Mouse (Mus musculus) left cerebral cortex, adult 8-10 months (tissue): ENCODE results near the gene Mt3. TPM values are rescaled to one million over a fixed set of nuclear protein-coding genes. Genes with fewer than 3 reads are reported as not detected.
"Not testable (repeated sequence)": the region's sequence is repeated elsewhere in the genome, so short reads cannot be mapped to it uniquely, and the experiment has no call there.

Experiments used
- DNase-seq, 2 experiments: peaks; one replicate each; pipeline ENCODE4 v3.0.0; 2022; ENCODE audit warnings: low spot score in 2 of 2
- total RNA-seq, 4 experiments: library from RNA; stranded (reverse); gene quantifications; 2 replicates each; pipeline ENCODE4 v1.2.4; 2022

The Mt3 gene
- total RNA-seq, 4 experiments from 2014 or later: 785 to 962 (median 864) TPM

DNA sequence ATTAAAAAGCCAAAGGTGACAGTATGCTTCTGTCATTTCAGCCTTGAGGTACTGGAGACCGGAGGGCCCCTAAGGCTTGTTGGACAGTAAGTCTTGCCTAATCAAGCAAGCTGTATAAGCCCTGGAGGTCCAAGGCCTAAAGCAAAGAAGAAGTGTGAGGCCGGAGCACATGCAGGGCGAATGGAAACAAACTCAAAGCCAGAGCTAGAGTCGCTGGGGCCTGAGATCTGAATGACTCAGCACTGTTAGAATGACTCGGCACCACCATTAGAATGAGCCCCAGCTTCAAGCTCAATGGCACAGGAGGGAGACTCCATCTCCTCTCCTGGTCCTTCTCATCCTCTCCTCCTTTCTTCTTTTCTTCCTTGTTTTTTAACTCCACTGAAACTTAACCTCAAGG is 1.5 kb upstream of the Mt3 start:
- DNase-seq: no peak

DNA sequence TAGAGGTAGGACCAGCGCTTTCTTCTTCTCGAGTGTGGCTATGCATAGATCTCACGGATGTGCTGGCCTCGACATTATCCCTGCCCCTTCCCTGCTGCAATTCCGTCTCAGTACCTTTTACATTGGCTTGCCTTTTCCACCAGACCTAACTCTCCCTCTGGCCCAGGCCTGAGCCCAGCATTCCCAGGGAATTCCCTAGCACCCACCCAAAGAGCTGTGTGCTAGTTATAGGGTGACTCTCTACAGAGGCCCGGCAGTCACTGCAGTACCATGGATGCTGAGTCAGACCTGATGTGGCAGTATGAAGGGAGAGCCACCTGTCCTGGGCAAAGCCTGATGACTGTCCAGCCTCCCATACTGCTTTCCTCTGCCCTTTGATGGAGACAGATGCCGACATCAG is 1.0 kb downstream of the Mt3 start:
- DNase-seq: peak; percentile 43 to 47

DNA sequence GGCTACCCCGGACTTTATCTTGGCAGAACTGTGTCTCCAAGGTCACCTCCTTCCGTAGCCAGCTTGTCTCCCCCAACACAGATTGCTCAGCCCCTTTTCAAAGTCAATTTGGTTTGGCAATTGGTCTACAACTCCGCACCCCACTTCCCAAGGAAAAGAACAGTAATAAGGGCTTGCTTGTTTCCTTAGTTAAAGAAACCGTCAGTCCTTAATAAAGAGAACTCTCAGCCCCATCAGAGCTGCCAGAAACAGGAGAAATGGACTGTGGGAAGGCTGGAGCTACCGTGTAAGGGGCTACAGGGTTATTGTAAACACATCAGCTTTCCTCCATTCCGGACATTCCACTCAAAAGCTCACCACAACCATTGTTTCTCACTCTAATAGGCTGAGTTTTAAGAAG is 2.1 kb downstream of the Mt3 start:
- peak in 1 of 2 experiments; percentile 35 for DNase-seq

DNA sequence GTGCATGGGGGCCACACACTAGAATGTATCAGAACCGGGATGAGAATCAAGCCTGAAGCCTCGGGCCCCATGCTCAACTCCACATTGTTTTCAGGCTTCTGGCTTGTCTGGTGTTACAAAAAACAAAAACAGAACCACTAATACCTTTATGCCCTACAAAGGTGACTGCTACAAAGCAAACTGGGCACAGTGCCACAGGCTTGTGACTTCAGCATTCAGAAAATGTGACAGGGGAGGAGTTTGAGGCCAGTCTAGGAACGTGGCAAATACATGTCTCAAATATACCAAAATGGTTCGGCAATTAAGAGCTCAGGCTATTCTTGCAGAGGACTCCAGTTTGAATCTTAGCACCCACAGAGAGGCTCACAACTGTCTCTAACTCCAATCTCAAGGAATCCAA is 3.7 kb downstream of the Mt3 start:
- DNase-seq: no peak

DNA sequence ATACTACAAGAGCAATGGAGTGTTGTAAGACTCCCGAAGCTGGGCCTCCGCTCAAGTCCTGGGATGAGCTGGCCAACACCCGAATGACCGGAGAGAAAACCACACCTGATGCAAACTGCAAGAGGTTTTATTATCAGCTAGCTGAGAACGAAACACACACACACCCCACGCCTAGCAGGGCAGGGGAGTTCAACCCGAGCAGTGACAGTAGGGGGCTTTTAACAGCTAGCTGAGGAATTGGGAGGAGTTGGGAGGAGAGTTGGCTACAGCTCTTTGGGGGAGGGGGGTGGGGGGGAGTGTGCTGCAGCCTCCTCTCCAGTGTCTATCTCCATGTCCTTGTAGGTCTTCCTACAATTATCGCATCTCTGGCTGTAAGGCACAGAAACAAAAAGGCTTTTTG is 13.4 kb downstream of the Mt3 start:
- DNase-seq: not testable (repeated sequence)

DNA sequence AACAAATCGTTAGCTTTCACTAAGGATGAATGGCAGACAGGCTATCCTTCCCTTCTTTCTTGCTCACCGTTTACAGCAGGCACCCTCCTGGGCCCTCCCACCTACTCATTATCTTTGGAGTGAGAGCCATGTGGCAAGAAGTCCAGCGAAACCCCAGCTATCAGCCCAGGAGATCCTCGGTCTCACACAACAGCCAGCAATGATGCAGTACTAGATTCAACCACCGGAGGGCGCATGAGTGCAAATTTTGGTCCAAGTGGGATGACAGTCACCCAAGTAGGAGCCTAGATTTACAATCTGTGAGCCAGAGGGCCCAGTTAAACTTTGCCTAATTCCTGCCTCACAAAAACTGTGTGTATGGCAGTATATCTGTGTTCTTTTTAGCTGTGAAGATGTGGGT is 14.8 kb downstream of the Mt3 start:
- DNase-seq: peak; percentile 75 to 98

DNA sequence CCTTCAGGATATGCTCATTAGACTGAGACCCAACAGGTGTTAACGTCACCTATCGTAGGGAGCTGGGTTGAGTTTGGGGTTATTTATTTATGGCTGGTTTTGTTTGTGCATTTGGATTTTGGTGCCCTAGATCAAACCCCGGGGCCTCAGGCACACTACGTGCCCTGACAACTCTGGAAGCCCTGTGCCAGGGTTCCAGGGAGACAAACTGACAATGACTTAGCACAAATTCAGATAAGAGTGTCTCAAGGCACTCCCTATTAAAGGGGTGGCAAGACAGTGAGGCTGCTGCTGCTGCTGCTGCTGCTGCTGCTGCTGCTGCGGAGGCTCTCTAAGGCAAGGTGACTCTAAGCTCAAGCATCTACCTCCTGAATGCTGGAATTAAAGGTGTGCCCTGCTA is 17.1 kb downstream of the Mt3 start:
- DNase-seq: no peak

DNA sequence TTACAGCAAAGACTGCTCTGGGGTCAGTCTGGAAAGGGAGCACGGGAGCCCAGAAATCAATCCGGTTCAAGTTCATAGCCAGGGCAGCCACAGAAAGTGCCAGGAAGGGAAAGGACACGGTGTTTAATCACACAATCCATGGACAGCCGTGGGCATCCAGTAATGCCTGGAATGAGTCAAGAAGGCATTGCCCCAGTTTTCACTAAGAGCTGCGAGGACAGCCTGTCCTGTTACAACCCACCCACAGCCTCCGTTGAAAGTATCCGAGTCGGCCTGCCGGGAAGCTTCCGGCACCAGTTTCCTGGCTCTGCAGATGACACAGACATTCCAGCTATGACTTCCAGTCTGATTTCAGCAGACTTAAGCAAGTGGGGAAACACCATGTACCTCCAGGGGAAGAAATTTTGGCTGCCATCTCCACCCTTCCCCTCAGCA is 18.9 kb downstream of the Mt3 start:
- no peak for DNase-seq

DNA sequence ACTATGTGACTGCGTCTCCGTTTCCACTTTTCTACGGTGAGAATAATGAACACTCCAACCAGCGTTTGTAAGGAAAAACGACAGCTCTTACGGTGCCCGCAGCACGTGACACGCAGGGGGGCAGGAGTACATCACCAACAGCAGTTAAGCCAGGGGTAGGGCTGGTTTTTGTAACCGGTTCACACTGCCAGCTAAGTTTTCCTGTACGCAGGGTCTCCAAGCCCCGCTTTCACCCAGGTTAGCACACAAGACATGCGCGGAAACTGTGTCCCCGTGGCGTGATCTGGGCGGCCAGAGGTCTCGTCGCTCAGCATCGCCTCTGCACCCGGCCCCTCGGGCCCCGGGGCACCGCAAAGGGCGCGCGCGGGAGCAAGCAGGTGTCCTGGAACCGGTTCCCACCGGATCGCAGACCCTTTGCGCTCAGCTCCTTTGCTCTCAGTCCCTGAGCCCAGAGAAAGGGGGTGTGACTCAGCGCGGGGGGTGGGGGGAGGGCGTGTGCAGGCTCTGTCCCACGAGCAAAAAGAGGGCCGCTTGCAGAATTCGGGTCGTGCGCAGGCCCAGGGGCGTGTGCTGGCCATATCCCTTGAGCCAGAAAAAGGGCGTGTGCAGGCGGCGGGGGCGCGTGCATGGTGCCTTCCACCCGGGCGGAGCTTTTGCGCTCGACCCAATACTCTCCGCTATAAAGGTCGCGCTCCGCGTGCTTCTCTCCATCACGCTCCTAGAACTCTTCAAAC is 19.8 kb downstream of the Mt3 start, which contains the start of gene Mt2:
Gene Mt2 (plus strand): TSS at position 590 of the 734 bp plus-strand sequence.
- peak; percentile 57 to 58 for DNase-seq

DNA sequence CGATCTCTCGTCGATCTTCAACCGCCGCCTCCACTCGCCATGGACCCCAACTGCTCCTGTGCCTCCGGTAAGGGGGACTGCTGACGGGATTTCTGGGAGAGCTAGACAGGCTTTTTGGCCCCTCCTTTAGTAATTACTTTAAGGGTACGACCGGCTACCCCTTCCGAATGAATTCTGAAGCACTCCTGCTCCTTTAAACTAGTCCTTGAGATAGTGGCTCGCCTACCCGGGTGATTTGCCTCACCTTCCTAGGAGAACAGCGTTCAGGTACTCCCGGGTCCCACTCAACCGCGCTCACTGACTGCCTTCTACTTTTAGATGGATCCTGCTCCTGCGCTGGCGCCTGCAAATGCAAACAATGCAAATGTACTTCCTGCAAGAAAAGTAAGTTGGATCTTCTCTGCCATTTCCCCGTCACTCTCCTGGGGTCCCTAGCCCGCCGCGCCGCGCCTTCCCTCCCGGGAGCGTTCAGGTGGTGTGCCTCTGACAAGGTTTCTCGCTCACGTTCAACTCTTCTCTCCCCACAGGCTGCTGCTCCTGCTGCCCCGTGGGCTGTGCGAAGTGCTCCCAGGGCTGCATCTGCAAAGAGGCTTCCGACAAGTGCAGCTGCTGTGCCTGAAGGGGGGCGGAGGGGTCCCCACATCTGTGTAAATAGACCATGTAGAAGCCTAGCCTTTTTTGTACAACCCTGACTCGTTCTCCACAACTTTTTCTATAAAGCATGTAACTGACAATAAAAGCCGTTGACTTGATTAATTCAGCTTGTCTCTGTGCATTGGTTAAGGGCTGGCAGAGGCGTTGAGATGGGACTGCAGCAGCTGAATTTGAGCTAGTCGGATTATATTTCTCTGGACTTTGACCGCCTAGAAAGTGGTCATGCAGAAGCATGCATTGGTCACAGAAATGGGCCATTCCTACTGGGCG is 20.7 kb downstream of the Mt3 start:
- DNase-seq: no peak

DNA sequence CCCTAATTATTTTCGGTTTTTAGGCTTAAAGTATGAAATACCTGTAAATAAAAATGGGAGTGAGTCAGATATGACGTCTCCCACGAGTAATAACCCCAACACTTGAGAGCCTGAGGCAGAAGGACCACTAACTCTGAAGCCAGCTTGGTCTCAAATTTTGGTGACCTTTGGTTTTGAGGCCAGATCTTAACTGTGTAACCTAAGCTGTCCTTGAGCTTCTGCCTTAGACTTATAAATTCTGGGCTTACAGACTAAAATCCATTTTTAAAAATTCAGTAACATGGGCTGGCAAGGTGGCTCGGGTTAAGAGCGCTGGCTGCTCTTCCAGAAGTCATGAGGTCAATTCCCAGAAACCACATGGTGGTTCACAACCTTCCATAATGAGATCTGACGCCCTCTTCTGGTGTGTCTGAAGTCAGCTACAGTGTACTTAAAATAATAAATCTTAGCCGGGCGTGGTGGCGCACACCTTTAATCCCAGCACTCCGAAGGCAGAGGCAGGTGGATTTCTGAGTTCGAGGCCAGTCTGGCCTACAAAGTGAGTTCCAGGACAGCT is 21.5 kb downstream of the Mt3 start:
- no peak for DNase-seq

DNA sequence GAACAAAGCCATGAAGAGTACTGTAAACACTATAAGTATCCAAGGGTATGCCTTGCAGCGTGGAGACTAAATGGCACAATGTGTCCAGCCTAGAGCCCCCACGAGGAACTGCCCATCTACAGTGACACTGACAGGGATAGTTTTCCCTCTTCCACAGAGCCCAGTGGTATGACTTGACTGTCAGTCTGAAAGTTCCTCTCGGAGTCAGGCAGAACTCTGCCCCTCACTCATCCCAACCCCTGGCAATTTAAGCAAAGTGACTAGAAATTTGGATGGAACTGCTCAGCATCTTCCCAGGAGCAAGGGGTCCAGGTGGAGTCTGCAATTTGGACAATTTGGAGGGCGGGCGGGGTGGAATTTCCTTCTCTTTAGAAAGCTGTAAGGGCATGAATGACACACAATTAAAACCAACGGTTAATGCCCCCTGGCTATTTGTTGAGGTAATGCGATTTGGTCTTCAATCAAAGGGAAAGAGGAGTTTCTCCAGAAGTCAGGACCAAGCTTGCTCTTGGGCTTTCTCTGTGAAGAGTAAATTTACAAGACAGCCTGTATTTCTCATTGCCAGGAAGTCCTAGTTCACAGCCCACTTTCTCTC is 22.3 kb downstream of the Mt3 start:
- no peak for DNase-seq

DNA sequence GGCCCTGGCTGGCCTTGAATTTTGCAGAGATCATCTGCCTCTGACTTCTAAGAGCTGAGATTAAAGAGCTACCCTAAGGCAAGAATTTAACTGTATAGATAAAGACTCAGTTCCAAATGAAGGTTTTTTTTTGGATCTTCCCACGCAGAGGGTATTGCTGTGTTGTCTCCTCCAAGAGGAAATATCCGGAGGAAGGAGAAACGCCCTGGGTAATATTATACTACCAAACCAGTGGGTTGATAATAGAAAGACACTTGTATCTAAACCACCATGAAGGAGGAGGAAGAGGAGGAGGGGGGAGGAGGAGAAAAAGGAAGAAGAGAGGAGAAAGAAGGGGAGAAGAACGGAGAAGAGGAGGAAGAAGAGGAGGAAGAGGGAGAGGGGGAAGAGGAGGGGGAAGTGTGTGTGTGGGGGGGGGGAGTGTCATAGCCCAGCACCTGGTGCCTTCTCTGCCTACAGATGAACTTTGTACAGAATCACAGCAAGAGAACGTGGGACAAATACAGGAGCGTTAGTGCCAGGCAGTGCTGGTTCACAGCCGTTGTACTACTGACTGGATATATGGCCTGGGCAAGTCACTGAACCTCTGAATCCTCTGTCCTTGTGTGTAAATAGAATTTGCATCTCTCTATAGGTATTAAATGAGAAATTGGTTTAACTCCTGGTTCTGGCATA is 25.4 kb downstream of the Mt3 start:
- DNase-seq: no peak

DNA sequence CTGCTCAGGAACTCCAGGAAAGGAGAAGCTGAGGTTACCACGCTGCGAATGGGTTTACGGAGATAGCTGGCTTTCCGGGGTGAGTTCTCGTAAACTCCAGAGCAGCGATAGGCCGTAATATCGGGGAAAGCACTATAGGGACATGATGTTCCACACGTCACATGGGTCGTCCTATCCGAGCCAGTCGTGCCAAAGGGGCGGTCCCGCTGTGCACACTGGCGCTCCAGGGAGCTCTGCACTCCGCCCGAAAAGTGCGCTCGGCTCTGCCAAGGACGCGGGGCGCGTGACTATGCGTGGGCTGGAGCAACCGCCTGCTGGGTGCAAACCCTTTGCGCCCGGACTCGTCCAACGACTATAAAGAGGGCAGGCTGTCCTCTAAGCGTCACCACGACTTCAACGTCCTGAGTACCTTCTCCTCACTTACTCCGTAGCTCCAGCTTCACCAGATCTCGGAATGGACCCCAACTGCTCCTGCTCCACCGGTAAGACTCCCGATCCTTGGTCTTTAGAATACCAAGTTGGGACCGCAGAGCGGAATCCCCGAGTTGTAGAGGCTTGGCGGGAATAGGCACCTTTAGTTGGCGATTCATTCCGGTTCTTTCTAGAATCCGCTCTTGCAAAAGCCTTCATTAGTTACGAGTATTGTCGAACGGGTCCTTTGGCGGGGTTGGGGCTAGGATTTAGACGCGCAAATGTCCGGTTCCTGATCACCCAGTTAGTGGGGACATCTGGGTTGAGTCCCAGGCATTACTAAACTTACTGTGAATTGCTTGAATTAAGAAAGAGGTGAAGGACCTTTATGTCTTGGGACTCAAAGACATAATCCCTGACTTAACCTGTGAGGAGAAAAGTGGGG is 26.7 kb downstream of the Mt3 start, which contains the start of gene Mt1:
Gene Mt1 (plus strand): TSS at position 226 of the 856 bp plus-strand sequence.
- peak; percentile 85 to 93 for DNase-seq

DNA sequence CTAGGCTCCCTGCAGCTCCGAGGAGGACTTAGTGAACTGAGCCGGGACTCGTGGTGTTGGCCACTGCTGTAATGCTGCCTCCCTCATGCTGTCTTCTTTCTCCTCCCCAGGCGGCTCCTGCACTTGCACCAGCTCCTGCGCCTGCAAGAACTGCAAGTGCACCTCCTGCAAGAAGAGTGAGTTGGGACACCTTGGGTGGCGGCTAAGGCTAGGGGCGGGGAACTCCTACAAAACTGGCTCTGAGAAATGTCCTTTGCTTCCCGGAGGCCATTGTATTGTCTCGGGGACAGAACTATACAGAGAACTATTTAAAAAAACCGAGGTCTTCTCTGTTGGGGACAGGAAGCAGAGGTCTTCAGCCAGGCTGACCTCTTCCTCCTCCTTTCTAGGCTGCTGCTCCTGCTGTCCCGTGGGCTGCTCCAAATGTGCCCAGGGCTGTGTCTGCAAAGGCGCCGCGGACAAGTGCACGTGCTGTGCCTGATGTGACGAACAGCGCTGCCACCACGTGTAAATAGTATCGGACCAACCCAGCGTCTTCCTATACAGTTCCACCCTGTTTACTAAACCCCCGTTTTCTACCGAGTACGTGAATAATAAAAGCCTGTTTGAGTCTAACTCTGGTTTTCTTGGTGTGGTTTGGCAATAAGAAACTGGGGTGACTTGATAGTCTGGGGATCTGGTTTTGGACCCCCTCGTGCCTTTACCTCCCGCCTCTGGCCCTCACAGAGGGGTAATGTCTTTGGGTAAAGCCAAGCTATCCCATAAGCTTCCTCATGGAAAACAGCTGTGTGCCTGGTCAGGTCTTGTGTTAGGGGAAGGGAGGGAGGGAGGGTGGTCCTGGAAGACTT is 27.5 kb downstream of the Mt3 start:
- no peak for DNase-seq

DNA sequence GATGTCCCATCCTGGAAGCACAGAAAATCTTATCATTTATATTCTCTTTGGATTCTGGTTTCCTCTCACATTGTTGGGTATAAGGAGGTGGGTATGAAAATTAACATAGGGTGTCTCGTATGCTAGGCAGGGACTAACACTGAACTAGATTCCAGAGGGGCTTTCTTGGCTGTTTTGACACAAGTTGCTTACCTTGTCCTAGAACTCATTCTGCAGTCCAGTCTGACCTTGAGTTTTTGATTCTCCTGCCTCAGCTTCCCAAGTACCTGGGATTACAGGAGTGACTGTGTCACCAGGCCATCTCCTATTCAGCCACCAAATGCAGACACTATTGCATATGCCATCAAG is 28.1 kb downstream of the Mt3 start:
- no peak for DNase-seq

DNA sequence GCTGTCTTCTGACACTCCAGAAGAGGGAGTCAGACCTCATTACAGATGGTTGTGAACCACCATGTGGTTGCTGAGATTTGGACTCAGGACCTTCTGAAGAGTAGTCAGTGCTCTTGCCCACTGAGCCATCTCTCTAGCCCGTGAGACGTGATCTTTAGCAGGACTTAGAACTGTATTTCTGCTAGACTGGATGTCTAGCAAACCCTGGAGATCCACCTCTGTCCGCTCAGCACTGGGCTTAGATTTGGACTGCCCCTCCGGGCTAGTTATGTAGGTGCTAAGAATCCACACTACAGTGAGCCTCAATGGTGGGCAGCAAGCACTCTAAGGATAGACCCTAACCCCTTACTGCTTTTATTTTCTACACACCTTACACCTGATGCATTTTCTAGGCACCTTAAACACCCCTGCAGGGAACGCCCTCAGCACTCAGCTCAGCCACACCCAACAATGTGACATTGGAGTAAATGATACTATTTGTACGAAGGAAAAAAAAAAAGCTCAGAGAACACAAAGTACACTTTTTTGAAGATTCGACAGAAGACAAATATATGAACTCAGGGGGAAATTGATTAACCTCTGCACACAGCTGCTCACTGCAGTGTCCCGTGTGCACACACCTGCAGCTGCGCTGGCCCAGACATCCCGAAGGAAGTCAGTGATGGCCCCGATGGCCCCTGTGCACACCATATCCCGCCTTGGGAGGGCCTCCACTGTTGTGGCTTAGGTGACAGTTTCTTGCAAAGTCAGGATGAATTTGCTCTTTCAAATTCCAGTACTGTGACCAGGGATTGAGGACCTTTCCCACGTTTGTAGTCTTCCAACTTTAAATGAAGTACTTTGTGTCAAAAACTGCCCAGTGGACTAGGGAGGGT is 29.9 kb downstream of the Mt3 start:
- no peak for DNase-seq

DNA sequence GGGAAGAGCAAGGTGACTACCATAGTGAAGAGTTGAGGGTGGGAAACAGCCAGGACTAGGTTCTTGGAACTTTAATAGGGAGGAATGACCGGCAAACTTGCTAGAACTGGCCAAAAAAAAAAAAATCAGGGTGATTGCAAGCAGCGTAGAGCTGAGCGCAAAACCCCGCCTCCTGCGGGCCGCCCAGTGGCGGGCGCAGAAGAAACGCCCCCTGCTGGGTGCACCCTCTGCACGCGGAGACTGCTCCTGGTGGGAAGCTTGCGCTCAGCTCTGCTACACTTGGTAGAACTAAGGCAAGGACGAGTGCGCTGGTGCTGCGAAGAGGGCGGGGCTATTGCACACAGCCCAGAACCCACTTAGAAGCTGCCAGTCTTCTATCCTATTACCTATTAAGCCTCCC is 30.7 kb downstream of the Mt3 start:
- no peak for DNase-seq
